Mouse (Mus musculus) kidney, embryonic 15.5 days (tissue): ENCODE results near the gene Plekhh2. TPM values are rescaled to one million over a fixed set of nuclear protein-coding genes. Genes with fewer than 3 reads are reported as not detected.

ENCODE experiments used
- ATAC-seq: fragments of 200-750 bp; cut with Nextera tagmentation; replicated peaks from 2 replicates; pipeline ENCODE4 v1.8.0; 2017; ENCODE audit warnings: moderate TSS enrichment; ENCODE audit not compliant: low FRiP score
- H3K27ac ChIP-seq: fragments of 300-500 bp; sonication (generic); 2 replicates; pipeline ENCODE4 v1.5.1; 2015; ENCODE audit warnings: mild to moderate bottlenecking, inconsistent platforms
- H3K27me3 ChIP-seq: fragments of 300-500 bp; sonication (generic); 2 replicates; pipeline ENCODE4 v1.6.1; 2015; ENCODE audit warnings: inconsistent platforms
- H3K36me3 ChIP-seq: fragments of 300-500 bp; sonication (generic); 2 replicates; pipeline ENCODE4 v1.6.1; 2015; ENCODE audit warnings: inconsistent platforms
- H3K4me1 ChIP-seq: fragments of 300-500 bp; sonication (generic); 2 replicates; pipeline ENCODE4 v1.6.1; 2015; ENCODE audit warnings: inconsistent platforms
- H3K4me2 ChIP-seq: fragments of 300-500 bp; sonication (generic); 2 replicates; pipeline ENCODE4 v1.6.1; 2015; ENCODE audit warnings: moderate library complexity, mild to moderate bottlenecking, inconsistent platforms
- H3K4me3 ChIP-seq: fragments of 300-500 bp; sonication (generic); replicated peaks from 2 replicates; pipeline ENCODE4 v1.5.1; 2015; ENCODE audit warnings: mild to moderate bottlenecking, inconsistent platforms
- H3K9ac ChIP-seq: fragments of 300-500 bp; sonication (generic); 2 replicates; pipeline ENCODE4 v1.6.1; 2015; ENCODE audit warnings: mild to moderate bottlenecking, inconsistent platforms
- H3K9me3 ChIP-seq: fragments of 300-500 bp; sonication (generic); replicated peaks from 2 replicates; pipeline ENCODE4 v1.6.1; 2016; ENCODE audit warnings: inconsistent platforms
- WGBS: fragments of 180-500 bp; shearing (Covaris S2); methylation state at CpG from one replicate; pipeline ENCODE4 v1.1.7; 2015; ENCODE audit warnings: mixed read lengths; 5-methylcytosine and 5-hydroxymethylcytosine counted together
- polyA plus RNA-seq: library from polyadenylated mRNA; unstranded; fragments of >200 nt; fragmentation: Nextera tagmentation; extraction: Ambion mirVana; gene quantifications from 2 replicates; pipeline ENCODE4 v1.2.1, GENCODE M21; 2015

The Plekhh2 gene
- polyA plus RNA-seq, 1 experiment from 2014 or later: 11.9 TPM

DNA sequence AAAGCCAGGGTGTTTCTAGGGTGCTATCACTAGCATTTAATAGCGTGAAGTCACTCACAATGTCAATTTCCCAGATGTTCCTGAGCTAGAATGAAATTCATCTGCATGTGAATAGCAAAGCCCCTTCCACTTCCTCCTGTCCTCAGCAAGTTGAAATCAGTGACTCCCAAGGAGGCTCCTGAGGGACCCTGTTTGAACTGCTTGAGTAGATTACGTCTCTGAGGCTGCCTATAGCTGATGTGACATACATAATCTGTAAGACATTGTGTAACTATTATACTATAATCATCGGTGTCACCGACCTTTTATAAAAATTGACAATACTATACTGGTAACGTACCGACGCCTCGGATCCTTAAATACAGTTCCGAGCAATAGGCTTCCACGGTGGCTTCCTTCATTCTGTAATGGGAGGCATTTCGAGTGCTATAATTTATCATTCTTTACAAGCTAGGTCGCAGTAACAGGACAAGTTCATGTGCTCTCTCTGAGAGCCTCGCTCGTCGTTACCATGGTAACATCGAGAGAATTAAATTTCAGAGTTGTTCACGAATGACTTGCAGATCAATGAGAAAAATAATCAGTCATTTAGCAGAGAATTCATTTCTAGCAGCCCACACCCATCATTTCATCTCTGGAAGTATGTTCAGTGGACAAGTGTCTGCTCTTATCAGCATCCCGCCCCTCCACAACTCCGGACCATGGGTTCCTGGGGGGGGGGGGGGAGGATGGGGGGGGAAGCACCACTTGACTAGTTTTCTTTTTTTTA lies 145.1 kb downstream of the Plekhh2 start:
- Histone ChIP-seq H3K27me3 (no peaks in the 10 kb centered on the region), H3K9ac (no peak overlapping the region), H3K27ac (0 out of 2 replicates have a peak overlapping the region, but pooled peaks have one; percentile 37), H3K9me3 (no peaks in the 10 kb centered on the region), H3K4me2 (no peak overlapping the region), H3K4me1 (peaks cover 30% of the 10 kb centered on the region), H3K36me3 (peaks cover 13% of the 10 kb centered on the region; the same call in 1 of the 2 replicates), H3K4me3 (no peak overlapping the region)
- 39% methylated on average over 19 of the region's 19 CpGs for WGBS
- ATAC-seq: no peak

- Histone ChIP-seq H3K4me3 (no peak overlapping the region), H3K4me2 (no peak overlapping the region), H3K27ac (0 out of 2 replicates have a peak overlapping the region, but pooled peaks have one; percentile 7), H3K9me3 (no peaks in the 10 kb centered on the region), H3K36me3 (0 out of 2 replicates have a peak, but pooled peaks cover 8% of the 10 kb centered on the region), H3K9ac (no peak overlapping the region), H3K27me3 (no peaks in the 10 kb centered on the region), H3K4me1 (peaks cover 36% of the 10 kb centered on the region)
- 0 out of 2 replicates have a peak, but pooled peaks have one; percentile 7 for ATAC-seq
- 43% methylated on average over 3 of the region's 3 CpGs for WGBS
Measured at GRCm38 (mm10) chr17:84657422-84657732, 145.7 kb downstream of the Plekhh2 start.

GRCm38 (mm10) chr17:84657782-84658181 lies 146.1 kb downstream of the Plekhh2 start:
- ATAC-seq: peak; percentile 53; the same call in 1 of the 2 replicates

DNA sequence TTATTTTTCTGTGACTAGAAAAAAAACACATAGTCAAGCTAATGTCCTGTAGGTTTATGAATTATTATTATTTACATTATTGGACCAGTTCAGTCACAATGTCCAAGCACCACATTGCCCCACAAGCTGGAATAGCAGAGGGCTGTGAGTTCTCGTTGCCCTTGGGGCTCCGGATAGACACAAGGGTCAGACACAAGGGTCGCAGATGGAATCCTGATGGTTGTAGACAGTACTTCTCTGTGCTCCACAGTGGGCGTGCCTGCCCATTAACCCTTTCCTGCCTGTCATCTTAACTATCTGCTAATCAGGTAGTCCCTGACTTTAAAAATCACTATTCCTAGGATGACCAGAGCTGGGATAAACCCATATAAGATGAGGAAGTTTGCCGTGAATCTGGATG lies 146.5 kb downstream of the Plekhh2 start:
- Histone ChIP-seq H3K27ac (no peak overlapping the region), H3K4me2 (no peak overlapping the region), H3K27me3 (no peaks in the 10 kb centered on the region), H3K4me1 (peaks cover 36% of the 10 kb centered on the region), H3K36me3 (0 out of 2 replicates have a peak, but pooled peaks cover 4% of the 10 kb centered on the region), H3K9me3 (no peaks in the 10 kb centered on the region), H3K4me3 (no peak overlapping the region), H3K9ac (no peak overlapping the region)
- peak; percentile 75; the same call in 1 of the 2 replicates for ATAC-seq
- WGBS: 32% methylated on average over 5 of the region's 5 CpGs

More at GRCm38 (mm10) chr17:84657782-84658181, 146.1 kb downstream of the Plekhh2 start:
- peaks cover 36% of the 10 kb centered on the region for H3K4me1 ChIP-seq
- 61% methylated on average over 7 of the region's 7 CpGs for WGBS
- no peaks in the 10 kb centered on the region for H3K9me3 ChIP-seq
- H3K27me3 ChIP-seq: no peaks in the 10 kb centered on the region
- H3K36me3 ChIP-seq: 0 out of 2 replicates have a peak, but pooled peaks cover 6% of the 10 kb centered on the region
- H3K4me2 ChIP-seq: no peak overlapping the region
- H3K27ac ChIP-seq: 0 out of 2 replicates have a peak overlapping the region, but pooled peaks have one; percentile 7
- H3K9ac ChIP-seq: no peak overlapping the region
- H3K4me3 ChIP-seq: no peak overlapping the region

GRCm38 (mm10) chr17:84658951-84659350 lies 147.3 kb downstream of the Plekhh2 start:
- peaks cover 38% of the 10 kb centered on the region for H3K4me1 ChIP-seq
- WGBS: 78% methylated on average over 8 of the region's 8 CpGs
- H3K9me3 ChIP-seq: no peaks in the 10 kb centered on the region
- no peak for ATAC-seq
- no peak overlapping the region for H3K4me2 ChIP-seq
- H3K27me3 ChIP-seq: no peaks in the 10 kb centered on the region
- no peak overlapping the region for H3K4me3 ChIP-seq
- H3K27ac ChIP-seq: no peak overlapping the region
- H3K9ac ChIP-seq: no peak overlapping the region
- H3K36me3 ChIP-seq: 0 out of 2 replicates have a peak, but pooled peaks cover 4% of the 10 kb centered on the region

- Histone ChIP-seq H3K4me2 (peak overlapping the region; percentile 43), H3K27ac (peak overlapping the region; percentile 69), H3K4me3 (no peak overlapping the region), H3K4me1 (peaks cover 30% of the 10 kb centered on the region), H3K9me3 (no peaks in the 10 kb centered on the region), H3K9ac (no peak overlapping the region), H3K27me3 (no peaks in the 10 kb centered on the region), H3K36me3 (no peaks in the 10 kb centered on the region)
- WGBS: 17% methylated on average over 10 of the region's 10 CpGs
- 0 out of 2 replicates have a peak, but pooled peaks have one; percentile 35 for ATAC-seq
Measured at GRCm38 (mm10) chr17:84665053-84665452, 153.4 kb downstream of the Plekhh2 start.

DNA sequence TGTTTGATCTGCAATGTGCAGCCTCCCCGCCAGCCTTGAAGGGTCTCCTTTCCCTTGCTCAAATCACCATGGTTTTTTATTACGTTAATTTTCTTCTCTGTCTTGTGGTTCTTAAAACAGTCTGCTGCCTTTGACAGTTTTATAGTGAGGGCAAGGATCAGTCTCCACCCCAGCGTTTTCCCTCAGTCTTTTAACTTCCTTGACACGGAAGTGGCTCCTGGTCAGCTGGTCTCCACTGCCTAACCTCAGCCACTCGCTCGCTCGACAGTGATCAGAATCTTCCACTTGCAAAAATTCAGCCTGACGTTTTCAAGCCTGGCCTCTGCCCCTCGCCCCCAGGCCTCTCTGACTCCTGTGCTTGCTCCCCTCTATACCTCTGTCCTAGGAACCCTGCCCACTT lies 154.0 kb downstream of the Plekhh2 start:
- Histone ChIP-seq H3K27ac (peak overlapping the region; percentile 69), H3K27me3 (no peaks in the 10 kb centered on the region), H3K36me3 (no peaks in the 10 kb centered on the region), H3K4me3 (no peak overlapping the region), H3K9me3 (no peaks in the 10 kb centered on the region), H3K4me1 (peaks cover 30% of the 10 kb centered on the region), H3K9ac (no peak overlapping the region), H3K4me2 (peak overlapping the region; percentile 43)
- ATAC-seq: peak; percentile 87
- WGBS: 7% methylated on average over 9 of the region's 9 CpGs

GRCm38 (mm10) chr17:84667848-84668247 lies 156.2 kb downstream of the Plekhh2 start:
- WGBS: 86% methylated on average over 3 of the region's 3 CpGs
- Histone ChIP-seq H3K4me3 (no peak overlapping the region), H3K27me3 (no peaks in the 10 kb centered on the region), H3K4me2 (no peak overlapping the region), H3K27ac (no peak overlapping the region), H3K9ac (no peak overlapping the region), H3K36me3 (no peaks in the 10 kb centered on the region), H3K9me3 (no peaks in the 10 kb centered on the region), H3K4me1 (peaks cover 33% of the 10 kb centered on the region)
- no peak for ATAC-seq

Other genes with a start within 250 kb of the Plekhh2 start
- gene Thada, start 45.7 kb upstream of the Plekhh2 start, polyA plus RNA-seq: 10.3 and 10.4 TPM in 2 replicates
- gene Dync2li1, start 114.6 kb downstream of the Plekhh2 start, polyA plus RNA-seq: 51.0 and 52.8 TPM in 2 replicates
- 0.13 and 0.27 TPM in 2 replicates for gene Abcg8, start 164.4 kb downstream of the Plekhh2 start, polyA plus RNA-seq
- gene Abcg5, start 171.1 kb downstream of the Plekhh2 start, polyA plus RNA-seq: 4.0 TPM in 2 replicates